Mouse (Mus musculus) liver, postnatal 0 days (tissue): Measurements from ENCODE around the gene Clybl.

ENCODE experiments used
- CTCF ChIP-seq: sonication (generic); IDR thresholded peaks from 2 replicates; pipeline ENCODE4 v1.5.1; 2016; ENCODE audit warnings: antibody characterized with exemption, low read depth
- EP300 ChIP-seq: IDR thresholded peaks from 2 replicates; pipeline ENCODE4 v1.6.1; 2016; ENCODE audit warnings: antibody characterized with exemption, low read depth, mild to moderate bottlenecking

- no peak for TF ChIP-seq CTCF
- no peak for TF ChIP-seq EP300
These were observed 44.3 kb upstream of the Clybl start for GRCm38 (mm10) chr14:122137234-122137633.
